Mouse (Mus musculus) liver, embryonic 11.5 days (tissue): Measurements from ENCODE around the gene Csnk1g1. TPM values are rescaled to one million over a fixed set of nuclear protein-coding genes. Genes with fewer than 3 reads are reported as not detected.

Experiments used
- ATAC-seq: fragments of 200-750 bp; cut with Nextera tagmentation; replicated peaks from 2 replicates; pipeline ENCODE4 v1.8.0; 2017; ENCODE audit warnings: moderate number of reproducible peaks, mild to moderate bottlenecking, moderate TSS enrichment, moderate library complexity; ENCODE audit not compliant: low FRiP score
- DNase-seq: peaks from one replicate; pipeline ENCODE4 v3.0.0-alpha.2; 2017; ENCODE audit warnings: low spot score
- H3K27ac ChIP-seq: fragments of 300-500 bp; sonication (generic); 2 replicates; pipeline ENCODE4 v1.5.1; 2014; ENCODE audit warnings: mild to moderate bottlenecking, low read depth, low read length, control low read depth
- H3K27me3 ChIP-seq: fragments of 300-500 bp; sonication (generic); replicated peaks from 2 replicates; pipeline ENCODE4 v1.6.1; 2014; ENCODE audit warnings: low read length, mixed read lengths; ENCODE audit not compliant: control insufficient read depth, insufficient read depth
- H3K36me3 ChIP-seq: fragments of 300-500 bp; sonication (generic); 2 replicates; pipeline ENCODE4 v1.6.1; 2014; ENCODE audit warnings: mild to moderate bottlenecking, low read length, moderate library complexity, mixed read lengths; ENCODE audit not compliant: control insufficient read depth, insufficient read depth
- H3K4me1 ChIP-seq: fragments of 300-500 bp; sonication (generic); replicated peaks from 2 replicates; pipeline ENCODE4 v1.6.1; 2014; ENCODE audit warnings: low read length, mixed read lengths; ENCODE audit not compliant: control insufficient read depth, insufficient read depth
- H3K4me2 ChIP-seq: fragments of 300-500 bp; sonication (generic); 2 replicates; pipeline ENCODE4 v1.6.1; 2014; ENCODE audit warnings: mild to moderate bottlenecking, control low read depth, moderate library complexity
- H3K4me3 ChIP-seq: fragments of 300-500 bp; sonication (generic); 2 replicates; pipeline ENCODE4 v1.5.1; 2014; ENCODE audit warnings: low read depth, low read length, control low read depth
- H3K9ac ChIP-seq: fragments of 300-500 bp; sonication (generic); 2 replicates; pipeline ENCODE4 v1.6.1; 2014; ENCODE audit warnings: low read depth, low read length, control low read depth
- H3K9me3 ChIP-seq: fragments of 300-500 bp; sonication (generic); 2 replicates; pipeline ENCODE4 v1.6.1; 2016; ENCODE audit warnings: low read length, inconsistent platforms, mixed read lengths; ENCODE audit not compliant: control insufficient read depth
- WGBS: fragments of 180-500 bp; shearing (Covaris S2); extraction: QIAGEN DNeasy Blood & Tissue Kit; methylation state at CpG from one replicate; pipeline ENCODE4 v1.1.7; 2014; 5-methylcytosine and 5-hydroxymethylcytosine counted together
- polyA plus RNA-seq: library from polyadenylated mRNA; unstranded; fragments of >200 nt; fragmentation: Nextera tagmentation; extraction: Ambion mirVana; gene quantifications from 2 replicates; pipeline ENCODE4 v1.2.1, GENCODE M21; 2014

Csnk1g1 gene
- polyA plus RNA-seq, 1 experiment from 2014 or later: 11.7 TPM

- Histone ChIP-seq H3K4me2 (0 out of 2 replicates have a peak overlapping the region, but pooled peaks have one; percentile 6), H3K27me3 (peaks cover 25% of the 10 kb centered on the region), H3K9ac (no peak overlapping the region), H3K9me3 (no peaks in the 10 kb centered on the region), H3K4me1 (peaks cover 14% of the 10 kb centered on the region), H3K27ac (no peak overlapping the region), H3K4me3 (no peak overlapping the region), H3K36me3 (peaks cover 29% of the 10 kb centered on the region)
- DNase-seq (no peak), ATAC-seq (no peak)
- WGBS: 62% methylated on average over 4 of the region's 4 CpGs
Measured at GRCm38 (mm10) chr9:66068056-66068455, 159.3 kb downstream of the Csnk1g1 start.

DNA sequence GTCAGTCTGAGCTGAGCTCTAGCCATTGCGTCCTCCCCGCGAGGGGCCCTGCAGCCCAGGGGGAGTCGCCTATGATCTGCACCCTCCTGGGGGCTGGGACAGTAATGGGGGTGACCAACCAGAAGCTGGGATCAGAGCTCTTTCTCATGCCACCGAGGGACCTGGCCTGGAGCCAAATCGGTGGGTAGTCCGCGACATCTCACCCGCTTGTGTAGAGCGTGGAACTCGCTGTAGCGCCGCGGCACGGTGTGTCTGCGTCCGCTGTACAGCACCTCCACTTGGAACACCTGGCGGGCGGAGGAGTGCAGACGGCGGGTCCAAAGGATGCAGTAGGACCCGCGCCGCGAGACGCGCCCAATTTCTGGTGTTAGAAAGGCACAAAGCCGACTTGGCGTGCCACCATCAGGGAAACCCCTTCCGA, 160.3 kb downstream of the Csnk1g1 start:
- Histone ChIP-seq H3K4me3 (peak overlapping the region; percentile 71), H3K9me3 (no peaks in the 10 kb centered on the region), H3K9ac (peak overlapping the region; percentile 73), H3K27ac (no peak overlapping the region; the same call in 1 of the 2 replicates), H3K4me2 (peak overlapping the region; percentile 99), H3K27me3 (peaks cover 25% of the 10 kb centered on the region), H3K4me1 (peaks cover 14% of the 10 kb centered on the region), H3K36me3 (peaks cover 20% of the 10 kb centered on the region)
- DNase-seq (no peak), ATAC-seq (peak; percentile 17)
- 2% methylated on average over 30 of the region's 30 CpGs for WGBS

- H3K36me3 ChIP-seq: peaks cover 15% of the 10 kb centered on the region
- H3K27me3 ChIP-seq: peaks cover 25% of the 10 kb centered on the region
- peak within 1 kb of the TSS; percentile 71 for H3K4me3 ChIP-seq
- peak; percentile 97 for ATAC-seq
- peaks cover 14% of the 10 kb centered on the region for H3K4me1 ChIP-seq
- peak; percentile 90 for DNase-seq
- under 1% methylated on average over 22 of the region's 22 CpGs for WGBS
- H3K4me2 ChIP-seq: peak within 1 kb of the TSS; percentile 99
- peak within 1 kb of the TSS; percentile 46 for H3K27ac ChIP-seq
- H3K9ac ChIP-seq: peak within 1 kb of the TSS; percentile 73
- no peaks in the 10 kb centered on the region for H3K9me3 ChIP-seq
Measured at GRCm38 (mm10) chr9:66069583-66069982, 160.9 kb downstream of the Csnk1g1 start, which contains the start of gene Snx22. TSS of gene Snx22 (minus strand) at chr9:66069719.

GRCm38 (mm10) chr9:66070151-66070550, 161.4 kb downstream of the Csnk1g1 start:
- peak overlapping the region; percentile 99 for H3K4me2 ChIP-seq

DNA sequence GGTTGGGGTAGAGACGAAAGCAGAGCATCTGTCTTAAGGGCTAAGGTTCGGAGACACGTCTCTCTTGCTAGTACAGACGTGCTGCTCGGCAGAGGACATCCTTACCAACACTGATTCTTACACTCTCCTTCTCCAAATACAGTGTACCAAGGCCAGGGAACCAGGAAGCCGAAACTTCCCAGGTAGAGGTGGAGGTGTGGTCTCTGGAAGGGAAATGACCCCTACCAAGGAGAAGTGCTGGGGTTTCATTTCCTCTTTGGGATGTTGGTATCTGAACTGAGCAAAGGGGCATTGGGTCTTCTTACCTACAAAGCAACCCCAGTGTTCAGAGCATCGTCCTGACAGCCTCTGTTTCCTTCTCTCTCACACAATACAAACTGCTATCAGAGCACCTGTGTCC, 164.0 kb downstream of the Csnk1g1 start:
- H3K27ac ChIP-seq: no peak overlapping the region
- no peaks in the 10 kb centered on the region for H3K36me3 ChIP-seq
- 83% methylated on average over 7 of the region's 7 CpGs for WGBS
- H3K9me3 ChIP-seq: no peaks in the 10 kb centered on the region
- no peak overlapping the region for H3K4me2 ChIP-seq
- DNase-seq (no peak), ATAC-seq (no peak)
- peaks cover 14% of the 10 kb centered on the region for H3K4me1 ChIP-seq
- H3K9ac ChIP-seq: no peak overlapping the region
- no peak overlapping the region for H3K4me3 ChIP-seq
- peaks cover 15% of the 10 kb centered on the region for H3K27me3 ChIP-seq

More at GRCm38 (mm10) chr9:66070151-66070550, 161.4 kb downstream of the Csnk1g1 start:
- Histone ChIP-seq H3K9ac (peak overlapping the region; percentile 73; the same call in 1 of the 2 replicates), H3K4me3 (peak overlapping the region; percentile 71; the same call in 1 of the 2 replicates), H3K4me1 (peaks cover 14% of the 10 kb centered on the region), H3K27me3 (peaks cover 25% of the 10 kb centered on the region), H3K9me3 (no peaks in the 10 kb centered on the region), H3K27ac (peak overlapping the region; percentile 46), H3K36me3 (peaks cover 13% of the 10 kb centered on the region)
- WGBS: 76% methylated on average over 5 of the region's 5 CpGs
- no peak for DNase-seq
- ATAC-seq: peak; percentile 19; the same call in 1 of the 2 replicates

DNA sequence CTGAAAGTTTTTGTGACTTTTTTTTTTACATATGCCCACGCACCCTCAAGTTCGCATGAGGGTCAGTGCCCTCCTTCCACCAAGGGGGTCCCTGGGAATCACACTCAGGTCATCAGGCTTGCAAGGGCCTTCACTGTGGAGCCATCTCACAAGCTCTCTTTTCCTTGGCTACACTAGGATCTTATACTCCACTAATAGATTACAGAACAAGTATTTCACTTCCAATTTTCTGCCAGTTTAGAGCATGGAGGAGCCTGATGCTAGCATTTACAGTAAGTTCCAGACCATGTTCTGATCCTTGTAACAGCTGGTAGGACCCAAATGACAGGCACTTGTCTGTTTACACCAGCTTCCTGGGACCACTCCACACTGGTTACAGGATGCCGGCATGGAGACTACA, 169.3 kb downstream of the Csnk1g1 start:
- peaks cover 4% of the 10 kb centered on the region; the same call in 1 of the 2 replicates for H3K4me1 ChIP-seq
- H3K4me2 ChIP-seq: no peak overlapping the region
- H3K9me3 ChIP-seq: no peaks in the 10 kb centered on the region
- no peak for ATAC-seq
- H3K4me3 ChIP-seq: no peak overlapping the region
- no peak overlapping the region for H3K27ac ChIP-seq
- 74% methylated on average over 3 of the region's 3 CpGs for WGBS
- no peak overlapping the region for H3K9ac ChIP-seq
- DNase-seq: no peak
- H3K27me3 ChIP-seq: peaks cover 2% of the 10 kb centered on the region; the same call in 1 of the 2 replicates
- no peaks in the 10 kb centered on the region for H3K36me3 ChIP-seq

GRCm38 (mm10) chr9:66078493-66078892, 169.8 kb downstream of the Csnk1g1 start:
- Histone ChIP-seq H3K27ac (no peak overlapping the region), H3K36me3 (no peaks in the 10 kb centered on the region), H3K4me2 (peak overlapping the region; percentile 24), H3K9me3 (no peaks in the 10 kb centered on the region), H3K4me1 (peaks cover 4% of the 10 kb centered on the region; the same call in 1 of the 2 replicates), H3K4me3 (no peak overlapping the region), H3K27me3 (peaks cover 2% of the 10 kb centered on the region; the same call in 1 of the 2 replicates), H3K9ac (no peak overlapping the region)
- no peak for ATAC-seq
- WGBS: 32% methylated on average over 14 of the region's 14 CpGs
- no peak for DNase-seq

DNA sequence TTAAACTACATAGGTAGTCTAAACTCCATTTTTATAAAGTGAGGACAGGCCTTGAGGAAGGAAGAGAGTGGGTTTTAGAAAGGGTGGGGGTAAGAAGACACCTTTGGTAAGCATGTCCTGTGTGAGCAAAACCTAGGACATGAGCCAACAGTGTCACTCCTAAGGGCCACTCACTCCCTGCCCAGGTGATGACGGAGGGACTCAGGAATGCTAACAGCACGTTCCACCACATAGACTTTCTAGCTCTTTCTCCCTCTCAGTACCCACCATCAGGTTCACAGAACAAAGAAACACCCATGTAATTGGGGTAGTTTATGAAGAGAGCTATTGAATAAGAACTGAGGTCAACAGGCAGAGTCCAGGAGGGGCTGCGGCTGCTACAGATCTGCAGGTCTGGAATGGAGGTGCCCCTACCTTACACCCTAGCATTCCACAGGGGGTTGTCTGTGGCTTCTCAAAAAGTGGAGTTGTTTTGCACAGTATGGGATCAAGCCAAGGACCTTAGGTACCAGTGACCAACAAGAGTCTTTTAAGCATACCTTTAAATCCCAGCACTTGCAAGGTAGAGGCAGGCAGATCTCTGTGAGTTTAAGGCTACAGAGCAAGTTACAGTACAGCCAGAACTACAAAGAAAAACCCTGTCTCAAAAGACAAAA, 172.2 kb downstream of the Csnk1g1 start:
- Histone ChIP-seq H3K4me2 (no peak overlapping the region), H3K4me1 (peaks cover 4% of the 10 kb centered on the region; the same call in 1 of the 2 replicates), H3K9ac (no peak overlapping the region), H3K4me3 (no peak overlapping the region), H3K9me3 (no peaks in the 10 kb centered on the region), H3K36me3 (no peaks in the 10 kb centered on the region), H3K27ac (no peak overlapping the region), H3K27me3 (peaks cover 2% of the 10 kb centered on the region; the same call in 1 of the 2 replicates)
- ATAC-seq: no peak
- no peak for DNase-seq
- WGBS: 75% methylated on average over 3 of the region's 3 CpGs
